8 mouse cellular contexts compared by ENCODE assay signal in the genomic region with DNA sequence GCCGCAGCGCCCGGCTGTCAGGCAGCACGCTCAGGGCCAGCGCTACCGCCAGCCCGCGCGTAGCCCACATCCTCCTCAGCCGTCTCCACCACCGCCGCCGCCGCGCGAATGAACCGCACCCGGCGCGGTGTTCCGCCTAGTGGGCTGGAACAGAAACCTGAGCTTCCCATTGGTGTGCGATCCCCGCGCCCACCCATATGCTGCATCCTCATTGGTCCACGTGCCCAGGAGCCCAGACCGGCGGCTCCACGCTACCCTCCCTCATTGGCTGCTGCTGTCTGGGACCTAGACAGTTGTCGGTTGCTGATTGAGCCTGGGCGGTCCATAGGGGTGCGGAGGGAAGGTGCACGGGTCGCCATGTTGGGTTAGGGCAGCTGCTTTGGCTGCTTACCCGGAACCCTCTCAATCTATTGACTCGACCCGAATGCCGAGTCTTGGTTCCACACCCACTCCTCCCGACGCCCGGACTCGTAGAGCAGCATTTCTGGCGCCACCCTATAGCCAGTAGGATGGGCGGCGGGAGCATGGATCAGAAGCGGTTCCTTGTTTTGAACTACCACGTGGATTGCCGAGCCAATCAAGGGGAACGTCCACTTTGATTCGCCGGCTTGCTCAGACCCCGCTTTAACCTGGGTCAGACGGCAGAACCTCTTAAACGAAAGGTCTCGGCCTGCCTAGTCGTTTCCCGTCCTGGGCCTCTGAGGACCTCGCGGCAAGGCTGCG. TPM values are rescaled to one million over a fixed set of nuclear protein-coding genes. Genes with fewer than 3 reads are reported as not detected.
DNase-seq lines count a peak whose midpoint lies in the region; ATAC-seq lines count a peak whose summit lies in the region.

A gene (minus strand): TSS at position 151 of the 723 bp plus-strand sequence.

- peaks cover 32% of the 10 kb centered on the region for H3K36me3 ChIP-seq in hindbrain, embryonic 12.5 days

- under 1% methylated on average over 59 of the region's 59 CpGs for WGBS in hindbrain, embryonic 12.5 days

- H3K27ac ChIP-seq in hindbrain, embryonic 12.5 days: peak within 1 kb of the TSS; percentile 93

- peak; percentile 99 for ATAC-seq in hindbrain, embryonic 12.5 days (ENCODE audit: low FRiP score)

- peaks cover 43% of the 10 kb centered on the region for H3K4me1 ChIP-seq in hindbrain, embryonic 12.5 days

- peak within 1 kb of the TSS; percentile 81 for H3K4me2 ChIP-seq in hindbrain, embryonic 12.5 days (replicated peaks)

- H3K9ac ChIP-seq in hindbrain, embryonic 12.5 days: peak within 1 kb of the TSS; percentile 92

- H3K4me3 ChIP-seq in hindbrain, embryonic 12.5 days: peak within 1 kb of the TSS; percentile 95

- DNase-seq in NIH3T3 (ENCODE audit: low read depth): peak; percentile 96
- peak; percentile 96 to 98 for DNase-seq in cerebellum, postnatal 10 days
- peak; percentile 98 to 99 for DNase-seq in frontal cortex, postnatal 10 days (ENCODE audit: low spot score in 2 of 2)
- peak; percentile 97 to 99 for DNase-seq in layer of hippocampus, postnatal 14 days (ENCODE audit: low spot score in 2 of 2)
- peak; percentile 96 for DNase-seq in lung, postnatal 14 days
- peak; percentile 91 for DNase-seq in retina, adult 2 months (ENCODE audit: low read depth, low spot score)
- peak; percentile 94 to 98 for DNase-seq in thymus, postnatal 36 days

- H3K9me3 ChIP-seq in hindbrain, embryonic 12.5 days (replicated peaks): no peaks in the 10 kb centered on the region

- H3K27me3 ChIP-seq in hindbrain, embryonic 12.5 days: no peaks in the 10 kb centered on the region

RNA-seq across cellular contexts. Expression of the gene that starts here (rescaled TPM):
- 224 and 229 TPM in 2 replicates for polyA plus RNA-seq in hindbrain, embryonic 12.5 days (2016; fragmentation: Nextera tagmentation; extraction: Ambion mirVana)
- total RNA-seq in layer of hippocampus, postnatal 14 days (2021): 100 to 1,000 TPM; 130 to 156 TPM

Comparison
In these comparisons a context has a peak if more than half of its experiments do, and no peak if none do; other contexts are left out.
1. Peak in every context shown above with its lines: DNase-seq, ATAC-seq, H3K4me3 ChIP-seq and H3K27ac ChIP-seq.